Mouse (Mus musculus): ENCODE results near the gene S100a2. TPM values are rescaled to one million over a fixed set of nuclear protein-coding genes. Genes with fewer than 3 reads are reported as not detected.

Gene S100a2
- polyA plus RNA-seq, 1 experiment from 2014 or later, result not detected

GRCm38 (mm10) chr3:90639511-90640154 is 49.6 kb downstream of the S100a2 start:
- ATAC-seq (ENCODE audit: insufficient read depth), result no peak
- H3K9ac ChIP-seq, result no peak overlapping the region
- WGBS, result 53% methylated on average over 7 of the region's 7 CpGs
- DNase-seq, result peak; percentile 57
- H3K27ac ChIP-seq (ENCODE audit: low read depth), result no peak overlapping the region
- peak; percentile 80 for TF ChIP-seq CTCF (IDR thresholded peaks at IDR 0.05; ENCODE audit: low read depth)
- H3K36me3 ChIP-seq (ENCODE audit: insufficient read depth), result no peaks in the 10 kb centered on the region
- no peaks in the 10 kb centered on the region for H3K9me3 ChIP-seq (ENCODE audit: low read depth, low read length)
- no peak overlapping the region for H3K4me3 ChIP-seq (ENCODE audit: low read depth, low read length)
- H3K4me2 ChIP-seq, result no peak overlapping the region
- H3K27me3 ChIP-seq (ENCODE audit: insufficient read depth, low read length), result no peaks in the 10 kb centered on the region
- H3K4me1 ChIP-seq (ENCODE audit: insufficient read depth), result no peaks in the 10 kb centered on the region

GRCm38 (mm10) chr3:90640981-90641380 is 50.9 kb downstream of the S100a2 start:
- 72% methylated on average over 7 of the region's 7 CpGs for whole genome bisulfite sequencing
- Histone ChIP-seq H3K9me3 (ENCODE audit: low read depth, low read length) (no peaks in the 10 kb centered on the region), H3K4me1 (ENCODE audit: insufficient read depth) (no peaks in the 10 kb centered on the region), H3K4me2 (no peak overlapping the region), H3K27me3 (ENCODE audit: insufficient read depth, low read length) (no peaks in the 10 kb centered on the region), H3K27ac (ENCODE audit: low read depth) (no peak overlapping the region), H3K9ac (no peak overlapping the region), H3K4me3 (ENCODE audit: low read depth, low read length) (no peak overlapping the region), H3K36me3 (ENCODE audit: insufficient read depth) (no peaks in the 10 kb centered on the region)
- DNase-seq (no peak), ATAC-seq (ENCODE audit: insufficient read depth) (no peak)
- no peak for TF ChIP-seq CTCF (IDR thresholded peaks at IDR 0.05; ENCODE audit: low read depth)

Other genes starting within 250 kb of the S100a2 start
- 18.4 and 19.1 TPM in 2 replicates for gene Slc27a3, start 200.3 kb upstream of the S100a2 start, polyA plus RNA-seq (2014; fragmentation: Nextera tagmentation; extraction: Ambion mirVana)
- gene Ints3, start 156.6 kb upstream of the S100a2 start, polyA plus RNA-seq (2014; fragmentation: Nextera tagmentation; extraction: Ambion mirVana), result 38.5 and 40.5 TPM in 2 replicates
- 17.8 and 19.3 TPM in 2 replicates for gene Npr1, start 124.4 kb upstream of the S100a2 start, polyA plus RNA-seq (2014; fragmentation: Nextera tagmentation; extraction: Ambion mirVana)
- 232 and 240 TPM in 2 replicates for gene Ilf2, start 114.1 kb upstream of the S100a2 start, polyA plus RNA-seq (2014; fragmentation: Nextera tagmentation; extraction: Ambion mirVana)
- gene Snapin, start 99.2 kb upstream of the S100a2 start, polyA plus RNA-seq (2014; fragmentation: Nextera tagmentation; extraction: Ambion mirVana), result 68.0 and 74.7 TPM in 2 replicates
- gene Chtop, start 80.7 kb upstream of the S100a2 start, polyA plus RNA-seq (2014; fragmentation: Nextera tagmentation; extraction: Ambion mirVana), result 103 and 109 TPM in 2 replicates
- 28.0 and 33.9 TPM in 2 replicates for gene S100a1, start 75.9 kb upstream of the S100a2 start, polyA plus RNA-seq (2014; fragmentation: Nextera tagmentation; extraction: Ambion mirVana)
- 27.3 and 32.2 TPM in 2 replicates for gene S100a13, start 75.8 kb upstream of the S100a2 start, polyA plus RNA-seq (2014; fragmentation: Nextera tagmentation; extraction: Ambion mirVana)
- 1.2 and 1.6 TPM in 2 replicates for gene S100a14, start 63.4 kb upstream of the S100a2 start, polyA plus RNA-seq (2014; fragmentation: Nextera tagmentation; extraction: Ambion mirVana)
- gene S100a16, start 53.0 kb upstream of the S100a2 start, polyA plus RNA-seq (2014; fragmentation: Nextera tagmentation; extraction: Ambion mirVana), result 161 and 175 TPM in 2 replicates
- gene S100a3, start 29.7 kb upstream of the S100a2 start, polyA plus RNA-seq (2014; fragmentation: Nextera tagmentation; extraction: Ambion mirVana), result 0.12 and 0.49 TPM in 2 replicates
- not detected in 2 replicates for gene Gm42674, start 11.7 kb downstream of the S100a2 start, polyA plus RNA-seq (2014; fragmentation: Nextera tagmentation; extraction: Ambion mirVana)
- gene S100a4, start 13.5 kb downstream of the S100a2 start, polyA plus RNA-seq (2014; fragmentation: Nextera tagmentation; extraction: Ambion mirVana), result 3.1 and 3.7 TPM in 2 replicates
- gene S100a5, start 18.3 kb downstream of the S100a2 start, polyA plus RNA-seq (2014; fragmentation: Nextera tagmentation; extraction: Ambion mirVana), result not detected in 2 replicates
- gene S100a6, start 22.6 kb downstream of the S100a2 start, polyA plus RNA-seq (2014; fragmentation: Nextera tagmentation; extraction: Ambion mirVana), result 84.2 and 100 TPM in 2 replicates
- gene S100a7a, start 63.8 kb downstream of the S100a2 start, polyA plus RNA-seq (2014; fragmentation: Nextera tagmentation; extraction: Ambion mirVana), result not detected in 2 replicates
- 5.6 and 32.5 TPM in 2 replicates for gene S100a8, start 78.7 kb downstream of the S100a2 start, polyA plus RNA-seq (2014; fragmentation: Nextera tagmentation; extraction: Ambion mirVana)
- 1.9 and 14.0 TPM in 2 replicates for gene S100a9, start 105.5 kb downstream of the S100a2 start, polyA plus RNA-seq (2014; fragmentation: Nextera tagmentation; extraction: Ambion mirVana)
- gene Pglyrp4, start 136.7 kb downstream of the S100a2 start, polyA plus RNA-seq (2014; fragmentation: Nextera tagmentation; extraction: Ambion mirVana), result not detected in 2 replicates
- not detected in 2 replicates for gene Gm5849, start 187.6 kb downstream of the S100a2 start, polyA plus RNA-seq (2014; fragmentation: Nextera tagmentation; extraction: Ambion mirVana)